Comparison of ENCODE assay signal across 8 mouse cellular contexts in genomic region chr4:106560846-106561781, GRCm38 (mm10). TPM values are rescaled to one million over a fixed set of nuclear protein-coding genes. Genes with fewer than 3 reads are reported as not detected.
A peak's percentile ranks its signal among the peaks of the same experiment; 100 is the strongest.
DNase-seq lines count a peak whose midpoint lies in the region; ATAC-seq lines count a peak whose summit lies in the region.

Gene Dhcr24, plus strand, starts transcription at chr4:106561038.

- H3K27ac ChIP-seq in brown adipose tissue, adult 24 weeks (replicated peaks; ENCODE audit: low read depth, low read length): no peak within 1 kb of the TSS
- H3K27ac ChIP-seq in heart, embryonic 14.5 days (replicated peaks in 1 of 2; ENCODE audit: control insufficient read depth in 1 of 2, insufficient read depth in 1 of 2, low read depth in 2 of 2, low read length in 2 of 2): peak within 1 kb of the TSS; percentile 47 to 64; a peak in 2 of 4 replicates
- peak within 1 kb of the TSS; percentile 85 for H3K27ac ChIP-seq in liver, embryonic 13.5 days
- peak within 1 kb of the TSS; percentile 92 for H3K27ac ChIP-seq in stomach, embryonic 16.5 days (ENCODE audit: low read length)

- peak; percentile 95 for ATAC-seq in heart, embryonic 14.5 days (ENCODE audit: insufficient number of reproducible peaks, insufficient read depth, low FRiP score, low read depth)
- peak; percentile 97 for ATAC-seq in liver, embryonic 13.5 days (ENCODE audit: low read depth)
- ATAC-seq in stomach, embryonic 16.5 days (ENCODE audit: insufficient read depth, low FRiP score): peak; percentile 96

- H3K4me1 ChIP-seq in brown adipose tissue, adult 24 weeks (ENCODE audit: control insufficient read depth, insufficient read depth, insufficient read length, low read length): no peaks in the 10 kb centered on the region; the same call in 1 of the 2 replicates
- peaks cover 8 to 25% of the 10 kb centered on the region in 2 experiments; a peak in 3 of 4 replicates for H3K4me1 ChIP-seq in heart, embryonic 14.5 days (ENCODE audit: control insufficient read depth in 2 of 2, insufficient read depth in 2 of 2, low read length in 2 of 2)
- peaks cover 58% of the 10 kb centered on the region for H3K4me1 ChIP-seq in liver, embryonic 13.5 days (replicated peaks)
- H3K4me1 ChIP-seq in stomach, embryonic 16.5 days (ENCODE audit: control insufficient read depth, insufficient read depth, low read length): peaks cover 23% of the 10 kb centered on the region

- no peaks in the 10 kb centered on the region for H3K9me3 ChIP-seq in heart, embryonic 14.5 days (ENCODE audit: control insufficient read depth, low read length)
- H3K9me3 ChIP-seq in liver, embryonic 13.5 days (replicated peaks): no peaks in the 10 kb centered on the region
- H3K9me3 ChIP-seq in stomach, embryonic 16.5 days (replicated peaks; ENCODE audit: control insufficient read depth, low read length): no peaks in the 10 kb centered on the region

- H3K4me3 ChIP-seq in brown adipose tissue, adult 24 weeks (ENCODE audit: insufficient read depth, low read depth, low read length): peak within 1 kb of the TSS; percentile 68
- peak within 1 kb of the TSS; percentile 61 to 82 for H3K4me3 ChIP-seq in heart, embryonic 14.5 days (ENCODE audit: control insufficient read depth in 1 of 2, insufficient read depth in 1 of 2, low read depth in 1 of 2, low read length in 2 of 2)
- peak within 1 kb of the TSS; percentile 87 for H3K4me3 ChIP-seq in liver, embryonic 13.5 days (replicated peaks)
- peak within 1 kb of the TSS; percentile 86 for H3K4me3 ChIP-seq in stomach, embryonic 16.5 days (replicated peaks; ENCODE audit: low read length)

- H3K36me3 ChIP-seq in heart, embryonic 14.5 days (ENCODE audit: control insufficient read depth, insufficient read depth, low read length): peaks cover 21% of the 10 kb centered on the region
- H3K36me3 ChIP-seq in liver, embryonic 13.5 days: peaks cover 30% of the 10 kb centered on the region
- H3K36me3 ChIP-seq in stomach, embryonic 16.5 days (ENCODE audit: control insufficient read depth, insufficient read depth, low read length): 0 out of 2 replicates have a peak, but pooled peaks cover 5% of the 10 kb centered on the region

- peak within 1 kb of the TSS; percentile 81 for H3K9ac ChIP-seq in heart, embryonic 14.5 days (ENCODE audit: low read length)
- H3K9ac ChIP-seq in liver, embryonic 13.5 days: peak within 1 kb of the TSS; percentile 89
- H3K9ac ChIP-seq in stomach, embryonic 16.5 days (ENCODE audit: low read length): peak within 1 kb of the TSS; percentile 83

- peak within 1 kb of the TSS; percentile 96 for H3K4me2 ChIP-seq in heart, embryonic 14.5 days (ENCODE audit: low read length)
- peak within 1 kb of the TSS; percentile 98 for H3K4me2 ChIP-seq in liver, embryonic 13.5 days
- H3K4me2 ChIP-seq in stomach, embryonic 16.5 days (ENCODE audit: low read depth, low read length): peak within 1 kb of the TSS; percentile 95

- no peaks in the 10 kb centered on the region for H3K27me3 ChIP-seq in heart, embryonic 14.5 days (ENCODE audit: control insufficient read depth, insufficient read depth, low read length)
- H3K27me3 ChIP-seq in liver, embryonic 13.5 days: no peaks in the 10 kb centered on the region
- H3K27me3 ChIP-seq in stomach, embryonic 16.5 days (ENCODE audit: control insufficient read depth, insufficient read depth, low read length): no peaks in the 10 kb centered on the region

- WGBS in heart, embryonic 14.5 days: under 1% methylated on average over 89 of the region's 89 CpGs
- WGBS in liver, embryonic 13.5 days (ENCODE audit: insufficient replicate concordance): under 1% methylated on average over 89 of the region's 89 CpGs
- WGBS in stomach, embryonic 16.5 days: under 1% methylated on average over 89 of the region's 89 CpGs

- DNase-seq in CD4-positive, CD25-positive, alpha-beta regulatory T cell, adult 2 months (ENCODE audit: low read depth, low spot score): peak; percentile 93
- peak; percentile 71 for DNase-seq in fibroblast of lung, adult 2 months (ENCODE audit: low read depth)
- DNase-seq in kidney, postnatal 14 days: peak; percentile 95
- DNase-seq in liver, embryonic 13.5 days: peak; percentile 91
- DNase-seq in neural tube, embryonic 10.5 days (ENCODE audit: extremely low spot score, low spot score): peak; percentile 94

RNA-seq across cellular contexts. Expression of gene Dhcr24, which starts in this region (rescaled TPM):
- 9.0 and 24.0 TPM in 2 replicates for polyA plus RNA-seq in brown adipose tissue, adult 24 weeks (2012; ENCODE audit: insufficient read depth, insufficient read length, missing spikeins)
- polyA plus RNA-seq in heart, embryonic 14.5 days (2014; fragmentation: Nextera tagmentation; extraction: Ambion mirVana): 10.4 and 12.0 TPM in 2 replicates
- 5.4 and 6.5 TPM in 2 replicates for polyA plus RNA-seq in liver, embryonic 13.5 days (2015; fragmentation: Nextera tagmentation; extraction: Ambion mirVana)
- 4.2 and 4.9 TPM in 2 replicates for polyA plus RNA-seq in stomach, embryonic 16.5 days (2015; fragmentation: Nextera tagmentation; extraction: Ambion mirVana)
